Comparison of ENCODE assay signal across 8 mouse cellular contexts in genomic region chr7:97788669-97789483, GRCm38 (mm10). TPM values are rescaled to one million over a fixed set of nuclear protein-coding genes. Genes with fewer than 3 reads are reported as not detected.
A peak's percentile ranks its signal among the peaks of the same experiment; 100 is the strongest.
DNase-seq lines count a peak whose midpoint lies in the region; ATAC-seq and TF ChIP-seq lines count a peak whose summit lies in the region.

No protein-coding gene starts in this region.

- TF ChIP-seq EP300 in liver, embryonic 14.5 days (IDR thresholded peaks at IDR 0.05; ENCODE audit: low read depth), result no peak

- peaks cover 30% of the 10 kb centered on the region for H3K27me3 ChIP-seq in heart, embryonic 16.5 days (ENCODE audit: control insufficient read depth, insufficient read depth, low read length)
- H3K27me3 ChIP-seq in liver, embryonic 14.5 days (ENCODE audit: control insufficient read depth, insufficient read depth, low read length), result peaks cover 41% of the 10 kb centered on the region

- peaks cover 5% of the 10 kb centered on the region for H3K4me1 ChIP-seq in heart, embryonic 16.5 days (ENCODE audit: control insufficient read depth, insufficient read depth, low read length)
- H3K4me1 ChIP-seq in liver, embryonic 14.5 days (replicated peaks; ENCODE audit: control insufficient read depth in 2 of 2, insufficient read depth in 2 of 2, low read length in 1 of 2), result no peaks in the 10 kb centered on the region; a peak in 1 of 4 replicates
- peaks cover 8% of the 10 kb centered on the region for H3K4me1 ChIP-seq in olfactory bulb, adult 2 months (ENCODE audit: control insufficient read depth, insufficient read depth, low read length)

- no peak for TF ChIP-seq POLR2A in olfactory bulb, adult 2 months (IDR thresholded peaks at IDR 0.05; ENCODE audit: insufficient read depth, low read depth, low read length)

- DNase-seq in adrenal gland, postnatal 14 days, result peak; percentile 21
- no peak for DNase-seq in adrenal gland, postnatal 4 days (ENCODE audit: low spot score in 2 of 2)
- DNase-seq in retina, embryonic 14.5 days (ENCODE audit: low spot score), result peak; percentile 25
- DNase-seq in retina, postnatal 1 day, result no peak
- peak in 1 of 3 experiments; percentile 12 for DNase-seq in liver, embryonic 14.5 days (ENCODE audit: low read depth in 3 of 3, low spot score in 3 of 3)

- peak; percentile 70; the same call in 1 of the 2 replicates for ATAC-seq in heart, embryonic 16.5 days (replicated peaks; ENCODE audit: extremely low read depth, insufficient read depth, low FRiP score)
- peak; percentile 74 for ATAC-seq in liver, embryonic 14.5 days (ENCODE audit: insufficient read depth)
- no peak for ATAC-seq in monocyte, adult 5-6 weeks (replicated peaks; ENCODE audit: insufficient number of reproducible peaks, low FRiP score, low TSS enrichment, poor library complexity, severe bottlenecking)

- H3K4me2 ChIP-seq in heart, embryonic 16.5 days (ENCODE audit: low read depth, low read length), result peak overlapping the region; percentile 99
- H3K4me2 ChIP-seq in liver, embryonic 14.5 days (ENCODE audit: low read depth), result peak overlapping the region; percentile 97

- H3K9me3 ChIP-seq in heart, embryonic 16.5 days (replicated peaks; ENCODE audit: control insufficient read depth, low read length), result no peaks in the 10 kb centered on the region
- H3K9me3 ChIP-seq in liver, embryonic 14.5 days (ENCODE audit: control insufficient read depth, low read length), result no peaks in the 10 kb centered on the region

- no peaks in the 10 kb centered on the region for H3K36me3 ChIP-seq in heart, embryonic 16.5 days (ENCODE audit: control insufficient read depth, insufficient read depth)
- no peaks in the 10 kb centered on the region for H3K36me3 ChIP-seq in liver, embryonic 14.5 days (replicated peaks; ENCODE audit: control insufficient read depth, insufficient read depth, low read depth)

- 1% methylated on average over 59 of the region's 84 CpGs for WGBS in heart, embryonic 16.5 days
- WGBS in liver, embryonic 14.5 days (ENCODE audit: insufficient replicate concordance), result under 1% methylated on average over 82 of the region's 84 CpGs
- WGBS in olfactory bulb, adult 2 months, result 2% methylated on average over 81 of the region's 84 CpGs

- peak overlapping the region; percentile 79 for H3K4me3 ChIP-seq in heart, embryonic 16.5 days (ENCODE audit: low read length)
- H3K4me3 ChIP-seq in liver, embryonic 14.5 days (ENCODE audit: insufficient read depth in 1 of 2, low read depth in 2 of 2, low read length in 2 of 2), result peak overlapping the region; percentile 61 to 67
- H3K4me3 ChIP-seq in olfactory bulb, adult 2 months (ENCODE audit: insufficient read depth, low read depth, low read length), result peak overlapping the region; percentile 66

- H3K9ac ChIP-seq in heart, embryonic 16.5 days (ENCODE audit: low read length), result peak overlapping the region; percentile 78
- H3K9ac ChIP-seq in liver, embryonic 14.5 days (replicated peaks), result peak overlapping the region; percentile 51

- H3K27ac ChIP-seq in heart, embryonic 16.5 days (ENCODE audit: low read length), result no peak overlapping the region
- no peak overlapping the region for H3K27ac ChIP-seq in liver, embryonic 14.5 days
- no peak overlapping the region for H3K27ac ChIP-seq in olfactory bulb, adult 2 months (ENCODE audit: insufficient read depth, low read depth, low read length)

- no peak for TF ChIP-seq CTCF in liver, embryonic 14.5 days (IDR thresholded peaks at IDR 0.05; ENCODE audit: low read depth)
- TF ChIP-seq CTCF in olfactory bulb, adult 2 months (IDR thresholded peaks at IDR 0.05; ENCODE audit: insufficient read depth, low read depth, low read length), result no peak

RNA-seq across cellular contexts. Expression of gene Pak1, which starts 0.5 kb away (rescaled TPM):
- 15.5 and 16.3 TPM in 2 replicates for total RNA-seq in adrenal gland, postnatal 14 days (2021)
- 10 to 100 TPM; 39.8 to 46.4 TPM for total RNA-seq in adrenal gland, postnatal 4 days (2021)
- 3.8 and 4.3 TPM in 2 replicates for polyA plus RNA-seq in heart, embryonic 16.5 days (2015; fragmentation: Nextera tagmentation; extraction: Ambion mirVana)
- 3.1 and 4.3 TPM in 2 replicates for polyA plus RNA-seq in liver, embryonic 14.5 days (2012; rRNA removed)
- 8.2 and 9.0 TPM in 2 replicates for polyA plus RNA-seq in liver, embryonic 14.5 days (2014; fragmentation: Nextera tagmentation; extraction: Ambion mirVana)
- polyA plus RNA-seq in olfactory bulb, adult 2 months (2012; ENCODE audit: insufficient read depth, insufficient read length, low replicate concordance, missing spikeins), result 99.5 and 211 TPM in 2 replicates
- total RNA-seq in monocyte, adult 5-6 weeks (2017), result 9.9 to 21.3 TPM (median 14.8 TPM) in 3 replicates

RNA-seq across cellular contexts. Expression of gene Aqp11, which starts 50.8 kb away (rescaled TPM):
- total RNA-seq in adrenal gland, postnatal 14 days (2021), result 4.9 and 8.7 TPM in 2 replicates
- total RNA-seq in adrenal gland, postnatal 4 days (2021), result 10 to 100 TPM in 1 of 2 experiments, 1 to 10 TPM in 1; 8.9 to 10.3 TPM
- polyA plus RNA-seq in heart, embryonic 16.5 days (2015; fragmentation: Nextera tagmentation; extraction: Ambion mirVana), result 11.4 and 22.6 TPM in 2 replicates
- polyA plus RNA-seq in liver, embryonic 14.5 days (2012; rRNA removed), result 7.1 and 7.4 TPM in 2 replicates
- polyA plus RNA-seq in liver, embryonic 14.5 days (2014; fragmentation: Nextera tagmentation; extraction: Ambion mirVana), result 18.5 and 22.3 TPM in 2 replicates
- not detected in 2 replicates for polyA plus RNA-seq in olfactory bulb, adult 2 months (2012; ENCODE audit: insufficient read depth, insufficient read length, low replicate concordance, missing spikeins)
- total RNA-seq in monocyte, adult 5-6 weeks (2017), result 0.39 to 0.53 TPM in 2 of 3 replicates, not detected in the other

Comparison
In these comparisons a context has a peak if more than half of its experiments do, and no peak if none do; other contexts are left out.
1. DNase-seq: peak in adrenal gland, postnatal 14 days (single experiment) and retina, embryonic 14.5 days (single experiment); none in adrenal gland, postnatal 4 days (0 of 2) and retina, postnatal 1 day (single experiment).
2. Peak in every context shown above with its lines, with median percentiles within 50 percentile points of each other: H3K4me3 ChIP-seq.